Mouse (Mus musculus) heart, embryonic 11.5 days (tissue): ENCODE results near the gene Stk24. TPM values are rescaled to one million over a fixed set of nuclear protein-coding genes. Genes with fewer than 3 reads are reported as not detected.

ENCODE experiments used
- ATAC-seq: fragments of 200-750 bp; cut with Nextera tagmentation; replicated peaks from 2 replicates; pipeline ENCODE4 v1.8.0; 2017; ENCODE audit warnings: moderate library complexity; ENCODE audit not compliant: insufficient number of reproducible peaks, low FRiP score, low TSS enrichment
- H3K27ac ChIP-seq: fragments of 300-500 bp; sonication (generic); 2 replicates; pipeline ENCODE4 v1.5.1; 2014; ENCODE audit warnings: mild to moderate bottlenecking, low read depth, low read length
- H3K27me3 ChIP-seq: fragments of 300-500 bp; sonication (generic); 2 replicates; pipeline ENCODE4 v1.6.1; 2014; ENCODE audit warnings: mild to moderate bottlenecking, low read length, mixed read lengths; ENCODE audit not compliant: control insufficient read depth, insufficient read depth
- H3K36me3 ChIP-seq: fragments of 300-500 bp; sonication (generic); 2 replicates; pipeline ENCODE4 v1.6.1; 2014; ENCODE audit warnings: mild to moderate bottlenecking, low read length, moderate library complexity, mixed read lengths; ENCODE audit not compliant: control insufficient read depth, insufficient read depth
- H3K4me1 ChIP-seq: fragments of 300-500 bp; sonication (generic); 2 replicates; pipeline ENCODE4 v1.6.1; 2014; ENCODE audit warnings: low read length; ENCODE audit not compliant: control insufficient read depth, insufficient read depth
- H3K4me2 ChIP-seq: fragments of 300-500 bp; sonication (generic); 2 replicates; pipeline ENCODE4 v1.6.1; 2014; ENCODE audit warnings: mild to moderate bottlenecking, moderate library complexity
- H3K4me3 ChIP-seq: fragments of 300-500 bp; sonication (generic); 2 replicates; pipeline ENCODE4 v1.5.1; 2014; ENCODE audit warnings: low read depth, low read length
- H3K9ac ChIP-seq: fragments of 300-500 bp; sonication (generic); 2 replicates; pipeline ENCODE4 v1.6.1; 2014; ENCODE audit warnings: mild to moderate bottlenecking, low read depth, low read length, moderate library complexity
- H3K9me3 ChIP-seq: fragments of 300-500 bp; sonication (generic); replicated peaks from 2 replicates; pipeline ENCODE4 v1.6.1; 2016; ENCODE audit warnings: low read length; ENCODE audit not compliant: control insufficient read depth
- WGBS: fragments of 180-500 bp; shearing (Covaris S2); extraction: QIAGEN DNeasy Blood & Tissue Kit; methylation state at CpG from one replicate; pipeline ENCODE4 v1.1.7; 2014; ENCODE audit not compliant: insufficient replicate concordance; 5-methylcytosine and 5-hydroxymethylcytosine counted together
- polyA plus RNA-seq: library from polyadenylated mRNA; unstranded; fragments of >200 nt; fragmentation: Nextera tagmentation; extraction: Ambion mirVana; gene quantifications from 2 replicates; pipeline ENCODE4 v1.2.1, GENCODE M21; 2014

Stk24 gene
- polyA plus RNA-seq, 1 experiment from 2014 or later, result 37.7 TPM

- 73% methylated on average over 6 of the region's 6 CpGs for WGBS
- Histone ChIP-seq H3K4me3 (no peak overlapping the region), H3K9ac (no peak overlapping the region; the same call in 1 of the 2 replicates), H3K36me3 (no peaks in the 10 kb centered on the region), H3K4me2 (no peak overlapping the region), H3K4me1 (peaks cover 68% of the 10 kb centered on the region), H3K27me3 (no peaks in the 10 kb centered on the region), H3K27ac (0 out of 2 replicates have a peak overlapping the region, but pooled peaks have one; percentile 41), H3K9me3 (no peaks in the 10 kb centered on the region)
- ATAC-seq, result 0 out of 2 replicates have a peak, but pooled peaks have one; percentile 9
Measured at GRCm38 (mm10) chr14:121310325-121311080, 69.3 kb downstream of the Stk24 start.

DNA sequence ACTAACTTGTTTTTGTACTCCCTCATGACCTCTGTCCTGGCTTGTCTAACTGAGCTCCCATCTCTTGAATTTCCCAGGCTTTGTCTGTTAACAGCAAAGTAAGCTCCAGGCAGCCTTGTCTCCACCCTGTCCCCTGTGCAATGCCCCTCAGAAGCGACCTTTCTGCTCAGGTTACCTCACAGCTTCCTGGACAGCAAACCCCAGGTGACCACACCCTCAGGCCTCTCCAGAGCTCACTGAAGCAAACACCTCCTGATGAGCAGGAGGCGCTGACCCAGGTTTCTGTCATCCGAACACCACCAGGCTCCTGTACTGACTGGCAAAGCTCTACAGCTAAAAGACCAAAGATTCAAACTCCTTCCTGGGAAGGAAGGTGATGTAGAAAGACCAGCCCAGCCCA lies 69.9 kb downstream of the Stk24 start:
- Histone ChIP-seq H3K9ac (no peak overlapping the region), H3K27ac (0 out of 2 replicates have a peak overlapping the region, but pooled peaks have one; percentile 41), H3K4me2 (no peak overlapping the region), H3K4me3 (no peak overlapping the region), H3K9me3 (no peaks in the 10 kb centered on the region), H3K27me3 (no peaks in the 10 kb centered on the region), H3K4me1 (peaks cover 64% of the 10 kb centered on the region), H3K36me3 (no peaks in the 10 kb centered on the region)
- 66% methylated on average over 3 of the region's 3 CpGs for WGBS
- no peak for ATAC-seq

- WGBS, result 71% methylated on average over 8 of the region's 8 CpGs
- no peak overlapping the region for H3K4me2 ChIP-seq
- H3K4me3 ChIP-seq, result no peak overlapping the region
- no peaks in the 10 kb centered on the region for H3K27me3 ChIP-seq
- H3K27ac ChIP-seq, result no peak overlapping the region
- no peaks in the 10 kb centered on the region for H3K9me3 ChIP-seq
- no peak overlapping the region for H3K9ac ChIP-seq
- peaks cover 7% of the 10 kb centered on the region; the same call in 1 of the 2 replicates for H3K36me3 ChIP-seq
- no peak for ATAC-seq
- H3K4me1 ChIP-seq, result peaks cover 34% of the 10 kb centered on the region
Measured at GRCm38 (mm10) chr14:121305316-121306064, 74.3 kb downstream of the Stk24 start.

- H3K9ac ChIP-seq, result no peak overlapping the region
- no peak overlapping the region for H3K27ac ChIP-seq
- no peaks in the 10 kb centered on the region for H3K9me3 ChIP-seq
- no peaks in the 10 kb centered on the region for H3K27me3 ChIP-seq
- H3K36me3 ChIP-seq, result peaks cover 8% of the 10 kb centered on the region; the same call in 1 of the 2 replicates
- H3K4me3 ChIP-seq, result no peak overlapping the region
- ATAC-seq, result no peak
- H3K4me2 ChIP-seq, result no peak overlapping the region
- H3K4me1 ChIP-seq, result peaks cover 24% of the 10 kb centered on the region
- 41% methylated on average over 7 of the region's 7 CpGs for WGBS
Measured at GRCm38 (mm10) chr14:121304523-121304922, 75.3 kb downstream of the Stk24 start.

GRCm38 (mm10) chr14:121299093-121299492 lies 80.7 kb downstream of the Stk24 start:
- peaks cover 17% of the 10 kb centered on the region for H3K36me3 ChIP-seq
- no peak for ATAC-seq
- H3K9ac ChIP-seq, result no peak overlapping the region

GRCm38 (mm10) chr14:121298537-121298936 lies 81.3 kb downstream of the Stk24 start:
- H3K36me3 ChIP-seq, result peaks cover 20% of the 10 kb centered on the region
- H3K9me3 ChIP-seq, result no peaks in the 10 kb centered on the region
- 78% methylated on average over 5 of the region's 5 CpGs for WGBS
- no peak overlapping the region for H3K4me3 ChIP-seq
- H3K4me1 ChIP-seq, result no peaks in the 10 kb centered on the region
- H3K4me2 ChIP-seq, result no peak overlapping the region
- H3K27ac ChIP-seq, result no peak overlapping the region
- no peak overlapping the region for H3K9ac ChIP-seq
- ATAC-seq, result no peak
- H3K27me3 ChIP-seq, result no peaks in the 10 kb centered on the region

More at GRCm38 (mm10) chr14:121299093-121299492, 80.7 kb downstream of the Stk24 start:
- H3K4me3 ChIP-seq, result no peak overlapping the region
- no peaks in the 10 kb centered on the region for H3K27me3 ChIP-seq
- peaks cover 4% of the 10 kb centered on the region for H3K4me1 ChIP-seq
- 91% methylated on average over 9 of the region's 9 CpGs for WGBS
- H3K9me3 ChIP-seq, result no peaks in the 10 kb centered on the region
- no peak overlapping the region for H3K27ac ChIP-seq
- no peak overlapping the region for H3K4me2 ChIP-seq

DNA sequence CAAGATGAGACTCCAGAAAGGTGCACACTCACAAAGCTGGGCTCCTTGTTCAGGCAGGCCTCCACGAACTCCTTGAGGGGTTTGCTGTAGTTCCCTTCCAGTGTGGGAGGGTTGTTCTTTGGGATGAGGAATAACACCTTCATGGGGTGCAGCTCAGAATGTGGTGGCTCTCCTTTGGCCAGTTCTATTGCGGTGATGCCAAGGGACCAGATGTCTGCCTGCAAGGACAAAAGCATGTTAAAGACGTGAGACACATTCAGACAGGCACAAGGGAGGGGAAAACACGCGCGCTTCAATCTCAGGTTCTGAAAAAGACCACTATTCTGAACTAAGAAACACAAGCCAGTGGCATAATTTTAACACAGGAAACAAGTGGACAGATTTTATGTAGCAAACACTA lies 82.7 kb downstream of the Stk24 start:
- peaks cover 22% of the 10 kb centered on the region for H3K36me3 ChIP-seq
- ATAC-seq, result no peak
- 91% methylated on average over 6 of the region's 6 CpGs for WGBS

GRCm38 (mm10) chr14:121294484-121294883 lies 85.3 kb downstream of the Stk24 start:
- no peaks in the 10 kb centered on the region for H3K9me3 ChIP-seq
- no peak for ATAC-seq
- H3K36me3 ChIP-seq, result peaks cover 27% of the 10 kb centered on the region
- H3K4me3 ChIP-seq, result no peak overlapping the region
- peaks cover 3% of the 10 kb centered on the region; the same call in 1 of the 2 replicates for H3K4me1 ChIP-seq
- H3K27me3 ChIP-seq, result no peaks in the 10 kb centered on the region
- no peak overlapping the region for H3K9ac ChIP-seq
- H3K4me2 ChIP-seq, result no peak overlapping the region
- no peak overlapping the region for H3K27ac ChIP-seq
- 72% methylated on average over 12 of the region's 12 CpGs for WGBS

More for the DNA sequence above, 82.7 kb downstream of the Stk24 start:
- Histone ChIP-seq H3K4me2 (no peak overlapping the region), H3K27ac (no peak overlapping the region), H3K9me3 (no peaks in the 10 kb centered on the region), H3K4me1 (no peaks in the 10 kb centered on the region), H3K9ac (no peak overlapping the region), H3K27me3 (no peaks in the 10 kb centered on the region), H3K4me3 (no peak overlapping the region)
